Mouse (Mus musculus): ENCODE data around the gene Ccl9.

- no peak for TF ChIP-seq CTCF (IDR thresholded peaks at IDR 0.05; ENCODE audit: extremely low read depth, insufficient read depth, insufficient read length, insufficient replicate concordance)
- no peak for TF ChIP-seq POLR2A (IDR thresholded peaks at IDR 0.05; ENCODE audit: low read depth, low read length)
Measured at GRCm38 (mm10) chr11:83551668-83552067, 26.8 kb downstream of the Ccl9 start.

All from spleen, adult 2 months (tissue).